Mouse (Mus musculus): ENCODE data around the gene Psat1.

DNA sequence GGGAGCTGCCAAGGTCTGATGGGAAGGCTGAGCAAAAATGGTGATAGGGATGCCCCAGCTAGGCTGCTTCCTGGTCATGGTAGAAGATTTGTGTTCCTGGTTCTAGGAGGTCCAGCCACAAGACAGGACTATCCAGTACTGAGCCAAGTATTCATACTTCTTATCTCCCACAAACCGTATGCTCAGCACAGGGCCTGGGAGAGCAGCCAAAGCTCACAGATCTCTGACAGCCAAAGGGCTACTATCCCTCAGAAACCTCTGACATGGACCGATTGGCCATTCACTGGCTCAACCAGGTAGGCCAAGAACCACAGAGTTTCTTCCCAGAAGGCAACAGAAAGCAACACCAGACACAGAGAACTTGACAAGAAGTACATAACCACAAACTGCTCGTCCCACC, 36.1 kb downstream of the Psat1 start:
- TF ChIP-seq CTCF (IDR thresholded peaks at IDR 0.05; ENCODE audit: borderline replicate concordance, extremely low read depth, insufficient read depth, insufficient read length): no peak
- no peak for TF ChIP-seq POLR2A (IDR thresholded peaks at IDR 0.05; ENCODE audit: borderline replicate concordance, extremely low read depth, insufficient read depth, insufficient read length, poor library complexity, severe bottlenecking)

Data from brain, embryonic 14.5 days (tissue).